Mouse (Mus musculus) thymus, adult 2 months (tissue): ENCODE data around the gene Usp49.

Source experiments
- CTCF ChIP-seq: fragments of 200-500 bp; IDR thresholded peaks from 2 replicates; pipeline ENCODE4 v1.5.1; 2012; ENCODE audit warnings: mild to moderate bottlenecking, control low read depth, low read length, moderate library complexity, borderline replicate concordance; ENCODE audit not compliant: control insufficient read depth, poor library complexity, insufficient read depth; ENCODE audit errors: extremely low read depth
- POLR2A ChIP-seq: fragments of 200-500 bp; IDR thresholded peaks from 2 replicates; pipeline ENCODE4 v1.6.1; 2012; ENCODE audit warnings: mild to moderate bottlenecking, low read length, control low read depth, moderate library complexity; ENCODE audit not compliant: control insufficient read depth, poor library complexity, insufficient read depth; ENCODE audit errors: extremely low read depth

GRCm38 (mm10) chr17:47596162-47596838 is 34.2 kb upstream of the Usp49 start:
- no peak for TF ChIP-seq CTCF
- no peak for TF ChIP-seq POLR2A
